Mouse (Mus musculus) liver, adult 2 months (tissue): ENCODE measurements around the gene Kank3. TPM values are rescaled to one million over a fixed set of nuclear protein-coding genes. Genes with fewer than 3 reads are reported as not detected.

Experiments
- DNase-seq: peaks from one replicate; pipeline ENCODE4 v3.0.0-alpha.2; 2011; ENCODE audit warnings: low read depth, low spot score; ENCODE audit errors: extremely low read depth
- H3K27ac ChIP-seq: fragments of 200-500 bp; replicated peaks from 2 replicates; pipeline ENCODE4 v1.5.1; 2012; ENCODE audit warnings: low read depth, mild to moderate bottlenecking, control low read depth, inconsistent platforms, low read length; ENCODE audit not compliant: insufficient read depth
- H3K27me3 ChIP-seq: fragments of 200-500 bp; 2 replicates; pipeline ENCODE4 v1.6.1; 2012; ENCODE audit warnings: mild to moderate bottlenecking, moderate library complexity, low read length, inconsistent platforms; ENCODE audit not compliant: control insufficient read depth, insufficient read depth
- H3K36me3 ChIP-seq: fragments of 200-500 bp; 2 replicates; pipeline ENCODE4 v1.6.1; 2012; ENCODE audit warnings: low read length, inconsistent platforms; ENCODE audit not compliant: control insufficient read depth, insufficient read depth
- H3K4me1 ChIP-seq: fragments of 200-500 bp; 2 replicates; pipeline ENCODE4 v1.6.1; 2011; ENCODE audit warnings: low read length; ENCODE audit not compliant: control insufficient read depth, insufficient read depth
- H3K4me3 ChIP-seq: fragments of 200-500 bp; 2 replicates; pipeline ENCODE4 v1.5.1; 2011; ENCODE audit warnings: low read depth, mild to moderate bottlenecking, control low read depth, low read length, moderate library complexity; ENCODE audit not compliant: insufficient read depth
- H3K79me2 ChIP-seq: fragments of 200-500 bp; 2 replicates; pipeline ENCODE4 v1.6.1; 2012; ENCODE audit warnings: inconsistent platforms, mild to moderate bottlenecking, low read length, moderate library complexity; ENCODE audit not compliant: control insufficient read depth, insufficient read depth
- H3K9ac ChIP-seq: fragments of 200-500 bp; 2 replicates; pipeline ENCODE4 v1.6.1; 2012; ENCODE audit warnings: low read depth, mild to moderate bottlenecking, control low read depth, inconsistent platforms, low read length
- CTCF ChIP-seq: fragments of 200-500 bp; IDR thresholded peaks from 2 replicates; pipeline ENCODE4 v1.5.1; 2011; ENCODE audit warnings: low read depth, low read length, control low read depth
- POLR2A ChIP-seq: fragments of 200-500 bp; IDR thresholded peaks from 2 replicates; pipeline ENCODE4 v1.6.1; 2011; ENCODE audit warnings: low read length, control low read depth; ENCODE audit not compliant: insufficient read depth; ENCODE audit errors: extremely low read depth
- WGBS: fragments of 180-500 bp; shearing (Covaris S2); methylation state at CpG from one replicate; pipeline ENCODE4 v1.1.7; 2018; 5-methylcytosine and 5-hydroxymethylcytosine counted together
- polyA plus RNA-seq: library from polyadenylated mRNA; depleted of rRNA; stranded (reverse); fragments of >200 nt; gene quantifications from 2 replicates; pipeline ENCODE4 v1.2.3, GENCODE M21; 2012; rRNA removed
- total RNA-seq: library from RNA; depleted of rRNA; stranded (reverse); fragments of >200 nt; gene quantifications from 2 replicates; pipeline ENCODE4 v1.2.3, GENCODE M21; 2014; rRNA removed

Kank3 gene
- total RNA-seq (6.0 and 7.3 TPM in 2 replicates), polyA plus RNA-seq (9.5 and 13.4 TPM in 2 replicates)

DNA sequence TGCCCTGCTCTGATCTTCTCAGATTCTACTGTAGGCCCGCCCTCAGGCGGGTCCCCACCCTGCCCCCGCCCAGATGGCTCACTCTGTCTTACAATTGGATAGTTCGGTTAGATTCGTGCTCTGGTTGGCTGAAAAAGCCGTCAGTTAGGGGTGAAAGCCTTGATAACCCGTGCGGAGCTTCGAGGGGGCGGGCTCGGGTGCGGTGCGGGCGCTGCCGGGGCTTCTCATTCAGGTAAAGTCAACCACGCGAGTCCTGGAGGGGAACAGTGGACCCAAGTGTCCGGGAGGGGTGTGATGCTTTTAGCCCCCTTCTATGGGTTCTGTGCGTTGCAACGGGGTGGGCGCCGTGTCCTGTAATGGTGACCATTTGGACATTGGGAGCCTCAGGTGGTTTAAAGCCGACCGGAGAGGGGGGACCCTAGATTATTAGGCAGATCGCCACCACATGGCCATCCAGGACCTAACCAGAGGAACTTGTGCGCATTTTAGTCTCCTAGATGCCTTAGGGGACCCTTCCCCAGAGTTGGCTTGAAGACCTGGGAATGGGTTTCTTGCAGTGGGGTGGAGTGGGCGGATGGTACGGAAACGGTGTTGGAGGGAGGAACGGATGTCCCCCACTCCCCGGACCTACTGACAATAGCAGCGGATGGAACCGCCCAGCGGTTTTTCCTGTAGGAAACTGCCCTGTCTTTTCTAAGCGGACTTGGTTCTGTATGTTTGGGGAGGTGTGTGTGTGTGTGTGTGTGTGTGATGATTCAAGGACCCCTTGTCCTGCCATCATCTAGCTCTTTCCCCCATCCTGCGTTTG, at the start of gene Kank3:
Gene Kank3, plus strand, starts transcription at position 186 of the 808 bp plus-strand sequence.
- peaks cover 4% of the 10 kb centered on the region; the same call in 1 of the 2 replicates for H3K4me1 ChIP-seq
- no peaks in the 10 kb centered on the region for H3K27me3 ChIP-seq
- no peaks in the 10 kb centered on the region for H3K36me3 ChIP-seq
- H3K4me3 ChIP-seq = peak within 1 kb of the TSS; percentile 58
- H3K27ac ChIP-seq = peak within 1 kb of the TSS; percentile 85
- TF ChIP-seq CTCF (no peak), POLR2A (0 out of 2 replicates have a peak, but pooled peaks have one; percentile 32)
- H3K9ac ChIP-seq = peak within 1 kb of the TSS; percentile 67
- WGBS = 4% methylated on average over 36 of the region's 36 CpGs
- DNase-seq = peak; percentile 87
- H3K79me2 ChIP-seq = no peaks in the 10 kb centered on the region

GRCm38 (mm10) chr17:33766389-33766788, 43.9 kb upstream of the Kank3 start:
- Histone ChIP-seq H3K4me1 (no peaks in the 10 kb centered on the region), H3K79me2 (no peaks in the 10 kb centered on the region), H3K27me3 (no peaks in the 10 kb centered on the region), H3K27ac (no peak overlapping the region), H3K36me3 (no peaks in the 10 kb centered on the region), H3K4me3 (no peak overlapping the region), H3K9ac (no peak overlapping the region)
- WGBS = 71% methylated on average over 3 of the region's 3 CpGs
- TF ChIP-seq POLR2A = no peak
- TF ChIP-seq CTCF = no peak
- DNase-seq = no peak

GRCm38 (mm10) chr17:33771617-33772016, 38.7 kb upstream of the Kank3 start:
- DNase-seq = no peak
- WGBS = over 99% methylated on average over 4 of the region's 4 CpGs
- TF ChIP-seq CTCF = no peak
- no peak for TF ChIP-seq POLR2A
- H3K36me3 ChIP-seq = peaks cover 19% of the 10 kb centered on the region
- H3K27ac ChIP-seq = no peak overlapping the region
- H3K4me3 ChIP-seq = no peak overlapping the region
- no peak overlapping the region for H3K9ac ChIP-seq
- H3K27me3 ChIP-seq = no peaks in the 10 kb centered on the region
- H3K4me1 ChIP-seq = peaks cover 21% of the 10 kb centered on the region
- no peaks in the 10 kb centered on the region for H3K79me2 ChIP-seq

DNA sequence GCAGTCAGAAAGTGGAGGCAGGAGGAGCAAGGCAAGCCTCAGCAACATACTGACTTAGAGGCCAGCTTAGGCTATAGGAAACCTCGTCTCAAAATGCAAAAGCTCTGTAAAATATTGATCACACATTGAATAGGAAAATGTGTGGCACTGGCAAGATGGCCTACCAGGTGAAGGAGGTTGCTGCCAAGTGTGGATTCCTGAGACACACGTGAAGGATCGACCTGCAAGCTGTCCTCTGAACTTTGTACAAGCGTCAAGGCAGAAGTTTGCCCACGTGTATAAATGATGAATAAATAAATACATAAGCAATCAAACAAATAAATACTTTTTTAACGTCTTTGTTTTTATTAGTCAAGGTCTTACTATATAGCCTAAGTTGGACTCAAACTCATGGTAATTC, 36.9 kb upstream of the Kank3 start:
- peak overlapping the region; percentile 42 for H3K27ac ChIP-seq
- WGBS = 24% methylated on average over 6 of the region's 6 CpGs
- H3K79me2 ChIP-seq = no peaks in the 10 kb centered on the region
- H3K27me3 ChIP-seq = no peaks in the 10 kb centered on the region
- peak; percentile 96 for DNase-seq
- H3K4me1 ChIP-seq = peaks cover 35% of the 10 kb centered on the region
- TF ChIP-seq POLR2A = no peak
- no peak for TF ChIP-seq CTCF
- peaks cover 37% of the 10 kb centered on the region for H3K36me3 ChIP-seq
- H3K4me3 ChIP-seq = no peak overlapping the region
- H3K9ac ChIP-seq = no peak overlapping the region

DNA sequence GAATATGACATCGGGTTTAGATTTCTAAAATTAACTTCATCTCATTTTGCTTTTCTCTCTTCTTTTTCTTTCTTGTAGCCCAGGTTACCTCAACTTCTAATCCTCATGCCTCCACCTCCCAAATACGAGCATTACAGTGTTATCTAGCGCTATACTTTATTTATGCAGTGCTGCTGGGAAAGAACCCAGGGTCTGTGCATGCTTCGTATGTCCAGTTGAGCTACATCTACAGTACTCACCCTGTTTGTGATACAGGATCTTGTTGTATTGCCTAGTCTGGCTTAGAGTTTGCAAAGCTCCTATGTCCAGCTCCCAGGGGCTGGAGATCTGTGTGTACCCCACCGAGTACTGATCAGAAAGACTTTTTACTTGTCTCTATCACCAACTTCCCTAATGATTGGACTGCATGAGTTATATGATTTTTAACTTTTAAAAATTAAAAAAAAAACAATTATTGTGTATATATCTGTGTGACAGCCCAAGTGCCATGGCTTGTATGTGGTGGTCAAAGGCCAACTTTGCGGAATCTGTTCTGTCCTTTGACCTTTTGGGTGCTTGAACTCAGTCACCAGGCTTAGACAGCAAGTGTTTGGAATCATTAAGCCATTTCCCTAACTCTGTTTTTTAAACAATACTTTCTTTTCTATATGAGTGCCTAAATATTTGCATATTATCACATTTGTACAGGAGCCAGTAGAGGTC, 36.3 kb upstream of the Kank3 start:
- 58% methylated on average over 6 of the region's 6 CpGs for WGBS
- Histone ChIP-seq H3K9ac (peak overlapping the region; percentile 33; the same call in 1 of the 2 replicates), H3K36me3 (peaks cover 43% of the 10 kb centered on the region), H3K79me2 (no peaks in the 10 kb centered on the region; the same call in 1 of the 2 replicates), H3K4me3 (no peak overlapping the region), H3K27ac (peak overlapping the region; percentile 91), H3K4me1 (peaks cover 40% of the 10 kb centered on the region), H3K27me3 (no peaks in the 10 kb centered on the region)
- TF ChIP-seq POLR2A = no peak
- no peak for TF ChIP-seq CTCF
- DNase-seq = peak; percentile 88
